Mouse (Mus musculus): ENCODE measurements around the gene Paqr5.

DNA sequence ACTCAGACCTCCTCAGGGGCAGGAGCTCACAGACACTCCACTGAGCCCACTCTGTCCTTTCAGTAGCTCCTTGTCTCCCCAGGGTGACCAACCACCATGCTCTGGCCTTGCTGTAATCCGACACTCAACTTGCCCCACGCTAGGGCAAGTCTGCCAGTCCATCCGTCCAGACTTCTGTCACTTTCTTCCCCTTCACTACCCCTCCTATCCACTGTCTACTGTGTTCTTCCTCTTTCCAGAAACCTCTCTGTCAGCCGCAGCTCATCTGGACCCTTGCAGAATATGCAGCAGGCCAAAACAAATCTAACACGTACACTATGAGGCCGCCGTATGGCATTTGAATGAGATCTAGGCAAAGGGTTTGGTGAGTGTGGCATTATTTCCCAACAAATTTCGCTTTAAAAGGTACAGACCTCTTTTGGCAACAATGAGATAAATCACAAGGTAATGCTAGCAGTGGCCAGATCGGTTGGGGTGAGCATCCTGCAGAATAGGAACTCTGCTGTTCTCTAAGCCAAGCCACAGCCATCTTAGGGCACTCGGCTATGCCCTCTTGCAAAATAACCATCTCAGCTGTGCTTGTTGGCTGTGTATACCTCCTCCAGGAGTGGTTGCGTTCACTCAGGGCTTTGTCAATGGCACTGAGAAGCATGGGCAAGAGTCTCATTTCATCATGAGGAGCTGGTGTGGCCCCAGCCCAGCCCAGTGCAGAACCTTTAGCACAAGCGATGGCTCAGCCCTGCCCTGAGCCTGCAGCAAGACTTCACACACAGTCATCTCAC, 13.1 kb downstream of the Paqr5 start:
- TF ChIP-seq CTCF (IDR thresholded peaks at IDR 0.05; ENCODE audit: control insufficient read depth, insufficient read depth, low read length) (no peak), POLR2A (IDR thresholded peaks at IDR 0.05; ENCODE audit: borderline replicate concordance, control insufficient read depth, low read depth, low read length) (no peak)
